Mouse (Mus musculus): ENCODE results near the gene Adgrb3. TPM values are rescaled to one million over a fixed set of nuclear protein-coding genes. Genes with fewer than 3 reads are reported as not detected.

Gene Adgrb3
- total RNA-seq, 2 experiments from 2014 or later, result not detected

GRCm38 (mm10) chr1:25355486-25355885 lies 474.0 kb downstream of the Adgrb3 start:
- ATAC-seq (replicated peaks; ENCODE audit: low FRiP score, poor library complexity, severe bottlenecking), result no peak

GRCm38 (mm10) chr1:25344876-25345275 lies 484.6 kb downstream of the Adgrb3 start:
- no peak for ATAC-seq (replicated peaks; ENCODE audit: low FRiP score, poor library complexity, severe bottlenecking)

- ATAC-seq (replicated peaks; ENCODE audit: low FRiP score, poor library complexity, severe bottlenecking), result no peak
These were observed 504.1 kb downstream of the Adgrb3 start for GRCm38 (mm10) chr1:25325406-25325805.

- ATAC-seq (replicated peaks; ENCODE audit: low FRiP score, poor library complexity, severe bottlenecking), result no peak
These were observed 512.4 kb downstream of the Adgrb3 start for GRCm38 (mm10) chr1:25317142-25317541.

GRCm38 (mm10) chr1:25312344-25312743 lies 517.2 kb downstream of the Adgrb3 start:
- ATAC-seq (replicated peaks; ENCODE audit: low FRiP score, poor library complexity, severe bottlenecking), result no peak

- no peak for ATAC-seq (replicated peaks; ENCODE audit: low FRiP score, poor library complexity, severe bottlenecking)
These were observed 519.4 kb downstream of the Adgrb3 start for GRCm38 (mm10) chr1:25310066-25310465.

GRCm38 (mm10) chr1:25281471-25281870 lies 548.0 kb downstream of the Adgrb3 start:
- ATAC-seq (replicated peaks; ENCODE audit: low FRiP score, poor library complexity, severe bottlenecking), result no peak

DNA sequence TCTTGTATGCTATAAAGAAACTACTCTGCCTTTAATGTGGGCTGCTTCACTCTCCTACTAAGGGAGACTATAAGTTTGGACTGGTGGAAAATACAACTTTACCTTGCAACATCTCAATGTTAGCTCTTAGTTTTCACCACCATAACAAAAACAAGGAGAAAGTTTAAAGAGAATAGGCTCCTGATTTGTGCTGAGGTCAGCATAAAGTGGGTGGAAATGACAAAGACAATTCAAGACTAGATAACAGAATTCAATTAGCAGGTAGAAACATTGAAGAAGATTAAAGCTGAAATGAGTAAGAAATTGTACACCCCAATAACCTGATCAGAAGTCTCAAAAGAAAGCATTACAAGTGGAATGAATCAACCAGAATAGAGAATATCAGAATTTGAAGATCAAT lies 578.9 kb downstream of the Adgrb3 start:
- ATAC-seq (replicated peaks; ENCODE audit: low FRiP score, poor library complexity, severe bottlenecking), result no peak

GRCm38 (mm10) chr1:25242436-25242835 lies 587.1 kb downstream of the Adgrb3 start:
- no peak for ATAC-seq (replicated peaks; ENCODE audit: low FRiP score, poor library complexity, severe bottlenecking)

DNA sequence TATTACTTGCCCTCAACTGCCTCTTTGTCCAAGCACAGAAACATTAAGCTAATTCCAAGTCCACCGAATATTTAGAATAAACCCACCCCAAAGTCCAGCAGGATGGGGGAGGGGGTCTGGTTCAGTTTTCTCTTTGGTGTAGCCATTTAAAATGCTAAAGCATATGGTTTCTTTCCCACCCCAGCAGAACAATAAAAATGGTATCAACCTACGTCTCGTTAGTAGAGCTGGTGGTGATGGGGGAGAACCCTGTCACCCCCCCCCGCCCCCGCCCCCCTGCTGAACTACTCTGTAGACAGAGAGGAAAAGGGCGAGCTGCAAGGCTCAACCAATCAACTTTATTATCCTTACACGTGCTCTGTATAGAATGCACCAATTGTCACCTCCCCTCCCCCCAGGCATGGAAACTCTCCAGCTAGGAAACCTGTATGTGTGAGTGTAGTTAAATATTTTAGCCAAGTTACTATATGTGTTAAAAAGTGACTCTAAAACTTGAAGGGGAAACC lies 600.2 kb downstream of the Adgrb3 start:
- no peak for ATAC-seq (replicated peaks; ENCODE audit: low FRiP score, poor library complexity, severe bottlenecking)

DNA sequence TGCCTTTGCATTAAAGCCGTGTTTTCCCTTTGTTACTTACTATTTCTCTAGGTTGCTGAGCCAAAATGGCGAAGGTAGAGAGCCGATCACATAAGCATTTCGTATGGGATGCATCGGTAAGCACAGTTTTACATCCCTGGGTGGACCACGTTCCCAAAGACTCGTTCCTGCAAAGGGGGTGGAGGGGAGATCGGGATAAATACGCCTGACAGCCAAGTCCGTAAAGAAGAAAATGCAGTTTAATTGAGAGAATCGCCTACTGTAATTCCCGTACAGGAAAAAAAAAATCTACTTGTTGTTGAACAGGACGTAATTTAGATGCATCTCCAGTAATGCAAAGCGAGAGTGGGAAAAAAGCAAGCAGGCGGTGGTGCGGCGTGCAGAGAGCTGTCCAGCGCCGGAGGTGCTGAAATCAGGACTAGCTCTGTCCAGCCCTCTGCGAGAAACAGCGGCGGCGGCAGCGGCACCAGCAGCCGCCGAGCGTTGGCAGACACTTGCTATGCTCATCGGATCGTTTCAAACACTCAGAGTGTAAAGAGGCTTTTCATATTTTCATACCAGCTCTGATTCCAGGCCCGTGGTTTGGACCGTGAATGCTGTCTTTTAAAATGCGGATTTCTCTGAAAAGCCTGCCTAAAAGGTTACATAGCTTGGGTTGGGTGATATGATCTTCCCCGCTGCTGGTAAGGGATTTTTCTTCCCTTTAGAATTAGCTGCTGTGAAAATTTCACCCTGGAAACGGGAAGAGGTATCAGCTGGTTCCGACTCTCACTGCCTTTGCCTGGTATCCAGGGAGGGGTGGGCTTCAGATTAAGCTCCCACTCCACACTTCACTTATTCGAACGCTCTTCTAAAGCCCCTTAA lies 600.9 kb downstream of the Adgrb3 start:
- ATAC-seq (replicated peaks; ENCODE audit: low FRiP score, poor library complexity, severe bottlenecking), result no peak

DNA sequence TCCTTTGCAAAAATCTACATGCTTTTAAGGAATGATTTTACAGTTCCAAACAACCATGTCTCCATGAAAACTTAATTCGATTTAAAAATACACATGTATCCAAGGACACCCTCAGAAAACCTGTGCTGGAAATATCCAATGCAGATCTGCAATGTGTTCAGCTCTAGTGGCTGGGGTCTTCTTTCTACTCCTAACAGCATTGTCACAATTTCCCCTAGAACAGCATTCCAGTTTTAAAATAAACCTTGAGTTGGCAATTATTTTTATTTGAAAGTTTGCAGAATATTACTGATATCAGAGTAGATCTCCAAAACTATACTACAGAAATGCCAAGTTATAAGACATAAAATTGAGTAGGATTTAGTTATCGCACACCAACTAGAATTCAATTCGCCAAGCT lies 601.6 kb downstream of the Adgrb3 start:
- ATAC-seq (replicated peaks; ENCODE audit: low FRiP score, poor library complexity, severe bottlenecking), result no peak

- ATAC-seq (replicated peaks; ENCODE audit: low FRiP score, poor library complexity, severe bottlenecking), result no peak
These were observed 624.9 kb downstream of the Adgrb3 start for GRCm38 (mm10) chr1:25204636-25205035.

GRCm38 (mm10) chr1:25199392-25199791 lies 630.1 kb downstream of the Adgrb3 start:
- no peak for ATAC-seq (replicated peaks; ENCODE audit: low FRiP score, poor library complexity, severe bottlenecking)

DNA sequence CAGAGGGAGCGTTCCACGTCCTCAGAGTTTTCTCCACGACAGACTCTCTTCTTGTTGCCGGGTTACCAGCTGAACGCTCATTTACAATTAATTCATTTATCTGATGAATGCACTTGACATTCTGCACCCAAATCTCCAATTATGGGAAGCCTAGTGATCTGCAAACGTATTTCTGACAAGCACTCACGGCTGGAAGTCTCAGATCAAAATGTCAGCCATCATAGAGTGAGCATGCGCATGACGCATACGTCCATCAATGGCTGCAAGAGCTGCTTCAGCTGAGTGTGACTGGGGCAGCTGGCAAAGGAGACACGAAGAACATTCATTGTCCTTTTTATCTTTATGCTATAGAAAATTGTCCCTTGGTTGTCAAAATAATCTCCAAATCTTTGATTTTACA lies 637.5 kb downstream of the Adgrb3 start:
- no peak for ATAC-seq (replicated peaks; ENCODE audit: low FRiP score, poor library complexity, severe bottlenecking)

GRCm38 (mm10) chr1:25189261-25189660 lies 640.2 kb downstream of the Adgrb3 start:
- ATAC-seq (replicated peaks; ENCODE audit: low FRiP score, poor library complexity, severe bottlenecking), result no peak

DNA sequence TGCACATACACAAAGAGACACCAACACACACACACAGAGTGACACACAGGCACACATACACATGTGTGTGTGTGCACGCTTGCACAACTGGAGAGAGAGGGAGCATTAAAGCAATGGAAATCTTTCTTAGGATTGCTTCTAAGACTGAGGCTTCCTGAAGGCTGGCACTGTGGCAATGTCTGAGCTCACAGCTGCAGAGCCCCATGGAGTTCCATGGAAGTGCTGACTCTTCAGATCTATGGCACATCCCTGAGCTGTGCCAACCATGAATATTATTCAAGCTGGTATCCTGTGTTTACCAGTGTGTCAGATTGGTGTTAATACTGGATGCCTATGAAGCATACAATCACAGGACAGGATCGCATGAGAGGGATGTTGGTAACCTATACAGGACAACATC lies 643.6 kb downstream of the Adgrb3 start:
- ATAC-seq (replicated peaks; ENCODE audit: low FRiP score, poor library complexity, severe bottlenecking), result no peak

DNA sequence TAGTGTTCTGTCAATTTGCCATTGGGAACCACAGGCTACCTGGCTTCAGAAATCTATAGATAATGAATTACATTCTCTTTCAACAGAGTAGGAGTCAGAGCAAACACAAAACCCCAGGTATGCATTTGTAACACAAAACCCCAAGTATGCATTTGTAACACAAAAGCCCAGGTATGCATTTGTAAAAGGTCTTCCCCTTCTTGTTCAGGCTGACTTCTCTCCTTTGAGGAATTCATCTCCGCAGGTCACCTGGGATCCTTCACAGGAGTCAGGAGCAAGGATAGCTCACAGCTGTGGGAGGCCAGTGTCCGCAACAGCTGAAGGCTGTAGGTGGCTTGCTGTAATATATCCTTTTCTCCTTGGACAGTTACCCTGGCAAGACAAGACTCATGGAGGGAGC lies 647.6 kb downstream of the Adgrb3 start:
- no peak for ATAC-seq (replicated peaks; ENCODE audit: low FRiP score, poor library complexity, severe bottlenecking)

DNA sequence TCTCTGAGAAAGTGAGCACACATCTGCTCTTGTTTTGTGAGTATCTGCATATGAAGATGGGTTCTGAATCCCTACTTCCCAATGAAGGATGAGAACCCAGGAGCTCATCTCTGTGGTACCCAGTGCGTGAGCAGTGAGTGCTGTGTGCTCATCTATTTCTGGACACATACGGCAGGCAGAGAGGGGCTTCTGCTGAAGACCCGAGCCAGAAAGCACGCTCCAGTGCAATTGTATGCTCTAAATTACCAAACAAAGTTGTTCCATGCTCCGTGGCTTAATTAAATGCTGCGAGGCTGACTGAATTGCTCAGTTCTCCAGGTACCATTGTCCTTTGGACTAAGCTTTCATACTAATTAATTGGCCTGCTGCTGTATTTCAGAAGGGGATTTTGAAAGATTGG lies 648.9 kb downstream of the Adgrb3 start:
- ATAC-seq (replicated peaks; ENCODE audit: low FRiP score, poor library complexity, severe bottlenecking), result no peak

- no peak for ATAC-seq (replicated peaks; ENCODE audit: low FRiP score, poor library complexity, severe bottlenecking)
These were observed 649.5 kb downstream of the Adgrb3 start for GRCm38 (mm10) chr1:25179860-25180582.

All from erythroblast, adult 5-6 weeks (primary cell).